ENCODE assay signal across 9 mouse cellular contexts in the genomic region with DNA sequence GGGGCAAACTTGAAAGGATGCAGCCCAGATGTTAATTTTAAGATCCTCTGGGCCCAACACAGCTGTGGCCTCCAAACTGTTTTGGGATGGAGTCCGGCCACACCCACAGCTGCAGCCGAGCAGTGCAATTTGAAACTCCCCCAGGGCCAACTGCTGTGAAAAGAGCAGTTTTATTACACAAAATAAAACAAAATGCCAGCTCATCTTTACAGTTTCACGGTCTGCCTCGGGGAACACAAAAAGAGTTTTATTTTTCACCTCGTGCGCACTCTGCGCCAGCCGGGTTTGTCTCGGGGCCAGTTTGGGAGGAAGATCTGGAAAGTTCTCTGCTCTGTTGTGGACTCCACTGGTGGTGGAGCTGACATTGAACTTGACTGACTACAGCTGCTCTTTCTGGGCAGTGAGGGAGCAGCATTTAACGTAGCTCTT.
DNase-seq lines count a peak whose midpoint lies in the region; ATAC-seq and TF ChIP-seq lines count a peak whose summit lies in the region.
"Had no signal": no experiment of that assay in that cellular context is flagged by ENCODE, and none has a peak within 500 bp of the region (broad histone marks: within the 10 kb centered on the region; RNA-seq: fewer than 3 reads in every experiment).

No protein-coding gene starts in this region.

- DNase-seq in ovary, adult 18-20 months (ENCODE audit: low spot score), result peak; percentile 10
- no peak for DNase-seq in ovary, postnatal 10 days (ENCODE audit: low spot score)
- DNase-seq in gastrocnemius, adult 2 months, result peak; percentile 72
- DNase-seq in yolk sac, embryonic 10.5 days (ENCODE audit: low spot score), result peak; percentile 7
- DNase-seq in layer of hippocampus, postnatal 25 days (ENCODE audit: extremely low spot score in 1 of 2, low spot score in 1 of 2), result no peak
- DNase-seq in spleen, postnatal 10 days (ENCODE audit: low spot score in 2 of 2), result no peak
- DNase-seq: cerebellum, postnatal 25 days had no signal

- intact Hi-C loops in gastrocnemius, adult 2 months (cut with DNase I), result no loop called here

- peak; percentile 87 for ATAC-seq in limb, embryonic 13.5 days (ENCODE audit: low FRiP score, low read depth)
- ATAC-seq: midbrain, embryonic 13.5 days had no signal

- H3K27ac ChIP-seq in gastrocnemius, adult 2 months, result no peak overlapping the region
- no peak overlapping the region for H3K27ac ChIP-seq in limb, embryonic 13.5 days
- H3K27ac ChIP-seq: midbrain, embryonic 13.5 days had no signal

- H3K27me3 ChIP-seq in limb, embryonic 13.5 days, result peaks cover 87% of the 10 kb centered on the region
- H3K27me3 ChIP-seq: midbrain, embryonic 13.5 days had no signal

- H3K9me3 ChIP-seq in limb, embryonic 13.5 days, result no peaks in the 10 kb centered on the region
- H3K9me3 ChIP-seq: midbrain, embryonic 13.5 days had no signal

- H3K4me1 ChIP-seq in limb, embryonic 13.5 days, result peaks cover 51% of the 10 kb centered on the region

- H3K4me3 ChIP-seq in gastrocnemius, adult 2 months, result 0 out of 2 replicates have a peak overlapping the region, but pooled peaks have one; percentile 2
- no peak overlapping the region for H3K4me3 ChIP-seq in limb, embryonic 13.5 days
- H3K4me3 ChIP-seq: midbrain, embryonic 13.5 days had no signal

- H3K36me3 ChIP-seq in limb, embryonic 13.5 days, result no peaks in the 10 kb centered on the region
- H3K36me3 ChIP-seq: midbrain, embryonic 13.5 days had no signal

- TF ChIP-seq CTCF in gastrocnemius, adult 2 months (IDR thresholded peaks at IDR 0.05), result no peak

- WGBS in limb, embryonic 13.5 days, result 3% methylated on average over 10 of the region's 10 CpGs

- no peak overlapping the region for H3K9ac ChIP-seq in limb, embryonic 13.5 days
- H3K9ac ChIP-seq: midbrain, embryonic 13.5 days had no signal

- peak overlapping the region; percentile 46 for H3K4me2 ChIP-seq in limb, embryonic 13.5 days (replicated peaks)
- H3K4me2 ChIP-seq: midbrain, embryonic 13.5 days had no signal

Comparison
In these comparisons a context has a peak if more than half of its experiments do, and no peak if none do; other contexts are left out.
1. DNase-seq: peak in ovary, adult 18-20 months (single experiment), gastrocnemius, adult 2 months (single experiment) and yolk sac, embryonic 10.5 days (single experiment); none in ovary, postnatal 10 days (single experiment), layer of hippocampus, postnatal 25 days (0 of 2) and spleen, postnatal 10 days (0 of 2).